Mouse (Mus musculus) urinary bladder, adult 18-20 months (tissue): Measurements from ENCODE around the gene Abcc4.
"Not testable (repeated sequence)": the region's sequence is repeated elsewhere in the genome, so short reads cannot be mapped to it uniquely, and the experiment has no call there.

Source experiments
- DNase-seq, 2 experiments: peaks; one replicate each; pipeline ENCODE4 v3.0.0; 2022; ENCODE audit warnings: low spot score in 2 of 2, mixed read lengths in 2 of 2

Abcc4 gene

DNA sequence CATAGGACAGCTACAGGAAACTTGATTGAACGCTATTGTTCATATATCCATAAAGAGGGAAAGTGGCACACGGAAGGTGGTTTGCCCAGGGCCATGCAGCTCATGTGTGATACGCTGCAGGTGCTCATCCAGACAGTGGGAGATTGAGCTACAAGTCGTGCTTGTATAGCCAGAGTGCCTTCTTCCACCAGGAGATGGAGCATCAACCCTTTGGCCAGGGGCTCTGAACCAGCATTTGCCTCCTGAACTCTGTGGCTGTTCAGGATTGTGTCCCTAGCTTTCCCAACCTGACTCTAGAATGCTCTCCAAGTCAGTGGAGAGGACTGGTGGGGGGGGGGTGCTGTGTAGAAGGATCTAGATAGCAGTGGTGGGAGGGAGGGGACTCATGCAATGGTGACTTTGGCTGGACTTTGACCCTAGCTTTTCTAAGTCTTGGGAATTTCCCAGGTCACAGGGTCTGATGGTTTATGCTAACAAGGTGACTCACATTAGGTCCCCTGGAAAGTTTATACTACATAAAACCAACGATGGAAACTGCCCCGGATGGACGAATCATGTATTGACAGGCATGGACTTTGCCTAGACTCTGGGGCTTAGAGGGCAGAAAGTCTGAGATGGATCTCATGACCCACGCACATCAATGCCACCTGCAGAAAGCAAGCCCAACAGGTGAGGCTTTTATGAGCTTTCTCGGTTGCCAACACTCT, 27.6 kb downstream of the Abcc4 start:
- DNase-seq: no peak

- DNase-seq: peak in 1 of 2 experiments; percentile 67
These were observed 29.6 kb downstream of the Abcc4 start for GRCm38 (mm10) chr14:118676308-118676994.

GRCm38 (mm10) chr14:118674705-118675139, 31.3 kb downstream of the Abcc4 start:
- no peak for DNase-seq

- no peak for DNase-seq
These were observed 31.8 kb downstream of the Abcc4 start for GRCm38 (mm10) chr14:118674224-118674623.

GRCm38 (mm10) chr14:118673501-118673900, 32.5 kb downstream of the Abcc4 start:
- DNase-seq: no peak

DNA sequence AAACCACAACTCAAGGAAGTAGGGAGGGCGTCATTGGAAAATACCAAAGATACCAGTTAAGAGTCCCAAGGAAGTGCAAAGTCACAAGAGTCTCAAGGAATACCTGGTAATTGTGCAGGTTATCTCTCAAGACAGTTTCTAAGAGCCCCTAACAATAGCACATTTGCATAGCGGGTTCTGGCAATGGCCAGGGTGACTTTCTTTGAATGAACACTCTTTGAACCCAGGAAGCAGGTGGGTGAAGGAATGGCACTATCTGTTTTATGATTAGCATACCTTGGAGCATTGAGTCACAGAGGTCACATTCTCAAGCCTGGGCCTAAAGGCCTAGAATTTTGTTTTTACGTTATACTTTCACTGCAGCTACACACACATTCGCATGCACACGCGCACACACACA, 33.1 kb downstream of the Abcc4 start:
- DNase-seq: not testable (repeated sequence)

DNA sequence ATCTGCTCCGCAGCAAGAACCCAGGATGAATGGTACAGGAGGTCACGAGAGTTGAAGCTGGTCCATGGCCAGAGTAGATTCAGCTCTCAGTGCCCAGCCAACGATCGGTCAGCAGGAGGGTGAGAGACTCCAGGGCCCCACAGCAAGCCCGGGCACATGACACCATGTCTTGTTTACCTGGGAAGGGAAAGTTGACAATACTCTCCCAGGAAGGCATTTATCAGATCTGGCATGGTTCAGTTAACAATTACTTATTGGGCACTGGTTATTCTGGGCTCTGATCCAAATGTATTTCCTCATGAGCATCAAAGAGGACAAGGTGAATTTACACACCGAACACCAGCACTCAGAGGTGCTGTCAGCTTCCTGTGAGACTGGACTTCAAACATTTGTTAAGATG, 38.5 kb downstream of the Abcc4 start:
- DNase-seq: peak in 1 of 2 experiments; percentile 58

DNA sequence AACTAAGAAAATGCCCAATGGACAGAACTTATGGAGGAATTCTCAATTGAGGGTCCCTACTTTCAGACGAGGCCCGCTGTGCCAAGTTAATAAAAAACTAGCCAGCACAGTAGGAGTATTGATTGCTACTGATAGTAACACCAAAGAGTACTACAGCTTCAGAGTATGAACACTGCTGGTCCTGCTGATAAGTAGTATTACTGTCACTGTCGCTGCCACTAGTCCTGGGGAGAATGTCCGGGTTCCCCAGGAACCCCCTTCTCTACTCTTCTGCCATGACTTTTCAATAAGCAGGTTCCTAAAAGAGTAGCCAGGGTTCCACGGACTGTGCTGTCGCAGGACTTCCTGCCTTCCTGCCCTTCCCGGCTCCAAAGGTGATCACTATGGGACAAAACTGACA, 41.4 kb downstream of the Abcc4 start:
- DNase-seq: no peak

GRCm38 (mm10) chr14:118662625-118663276, 43.3 kb downstream of the Abcc4 start:
- DNase-seq: no peak

- DNase-seq: no peak
These were observed 43.9 kb downstream of the Abcc4 start for GRCm38 (mm10) chr14:118662124-118662523.

DNA sequence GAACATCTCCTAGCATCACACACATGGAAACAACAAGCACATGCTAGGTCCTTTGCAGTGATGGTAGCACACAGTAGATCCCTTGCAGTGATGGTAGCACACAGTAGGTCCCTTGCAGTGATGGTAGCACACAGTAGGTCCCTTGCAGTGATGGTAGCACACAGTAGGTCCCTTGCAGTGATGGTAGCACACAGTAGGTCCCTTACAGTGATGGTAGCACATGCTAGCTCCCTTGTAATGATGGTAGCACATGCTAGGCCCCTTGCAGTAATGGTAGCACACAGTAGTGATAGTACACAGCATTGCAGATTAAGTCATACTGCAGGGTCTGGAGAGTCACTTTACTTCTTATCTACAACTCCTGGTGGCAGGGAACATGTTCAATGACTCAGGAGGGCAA, 46.8 kb downstream of the Abcc4 start:
- no peak for DNase-seq

- DNase-seq: peak in 1 of 2 experiments; percentile 40
These were observed 47.7 kb downstream of the Abcc4 start for GRCm38 (mm10) chr14:118658328-118658692.

DNA sequence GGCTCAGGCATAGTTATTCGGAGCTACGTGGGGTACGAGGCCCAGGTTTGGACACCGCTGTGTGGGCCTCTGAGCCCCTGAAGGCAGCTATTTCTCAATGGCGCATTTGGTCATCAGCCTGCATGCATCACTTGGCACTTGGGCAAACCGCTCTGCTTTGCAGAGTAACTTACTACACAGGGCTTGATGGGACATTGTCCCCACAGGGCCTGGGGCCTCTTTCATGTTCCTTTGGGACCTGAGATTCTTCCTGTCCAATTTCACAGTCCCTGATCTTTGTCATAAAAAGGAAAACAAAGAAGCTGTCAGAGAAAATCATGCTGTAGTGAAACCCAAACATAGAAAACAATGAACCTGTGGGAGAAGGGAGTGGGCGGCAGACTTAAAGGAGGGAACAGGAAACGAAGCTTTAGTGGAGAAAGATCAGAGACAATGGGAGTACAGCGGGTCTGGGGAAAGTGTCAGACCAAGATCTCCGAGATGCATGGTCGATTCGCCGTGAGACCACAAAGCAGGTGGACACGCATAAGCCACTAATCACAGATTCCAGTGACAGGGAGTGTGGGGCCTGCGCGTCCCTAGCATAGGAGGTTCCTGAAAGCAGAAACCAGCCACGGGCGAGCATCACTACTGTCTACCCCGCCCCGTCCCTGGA, 48.2 kb downstream of the Abcc4 start:
- no peak for DNase-seq

GRCm38 (mm10) chr14:118657206-118657605, 48.8 kb downstream of the Abcc4 start:
- DNase-seq: no peak

DNA sequence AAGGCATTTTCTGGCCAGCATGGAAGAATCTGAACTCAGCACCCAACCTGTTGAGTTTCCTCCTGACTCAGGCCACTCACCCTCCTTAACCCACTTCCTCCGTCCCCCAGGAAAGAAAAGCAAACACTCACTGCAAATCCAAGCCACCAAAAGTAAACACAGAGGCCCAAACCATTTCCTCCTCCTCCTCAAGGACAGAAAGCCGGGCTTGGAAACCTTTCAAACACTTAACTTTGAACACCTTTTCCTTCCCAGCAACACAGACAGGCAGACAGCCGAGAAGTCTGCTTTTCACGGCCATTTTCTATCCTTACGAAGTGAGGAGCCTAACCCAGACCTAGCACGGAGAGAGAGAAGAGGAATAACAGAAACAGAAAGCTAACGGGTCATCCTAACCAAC, 50.0 kb downstream of the Abcc4 start:
- DNase-seq: no peak

GRCm38 (mm10) chr14:118654903-118655302, 51.1 kb downstream of the Abcc4 start:
- DNase-seq: no peak

DNA sequence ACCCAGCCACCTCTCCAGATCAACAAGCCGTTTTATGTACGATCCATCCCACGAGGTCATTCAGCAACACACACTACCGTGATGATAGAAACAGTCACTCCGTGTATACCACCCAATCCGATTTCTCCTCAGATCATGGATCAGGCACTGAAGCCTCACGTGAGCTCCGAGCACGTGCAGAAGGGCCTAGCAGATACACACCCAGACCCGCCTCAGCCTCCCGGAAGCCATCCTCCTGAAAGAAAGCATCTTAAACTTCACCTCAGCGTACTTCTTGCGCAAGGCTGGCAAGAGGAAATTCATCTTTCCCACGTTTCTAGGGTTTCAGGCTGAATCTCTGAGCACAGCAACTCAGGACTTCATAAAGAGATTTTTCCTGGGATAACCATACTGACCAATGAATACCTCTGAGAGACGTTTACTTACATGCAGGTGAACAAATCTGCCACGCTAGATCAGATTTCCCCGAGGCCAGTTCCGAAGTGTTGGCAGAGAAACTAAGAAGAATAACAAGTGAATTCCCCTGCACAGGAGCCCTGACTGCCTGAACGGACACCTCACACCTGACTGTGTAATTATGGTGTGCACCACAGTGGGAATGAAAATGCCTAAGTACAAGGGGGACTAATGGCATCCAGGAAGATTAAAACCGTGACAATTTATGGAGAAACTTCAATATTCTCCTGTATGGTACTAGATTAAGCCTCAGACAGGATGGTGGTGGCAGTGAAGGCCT, 54.1 kb downstream of the Abcc4 start:
- no peak for DNase-seq

GRCm38 (mm10) chr14:118649895-118650256, 56.1 kb downstream of the Abcc4 start:
- DNase-seq: no peak

- DNase-seq: no peak
These were observed 56.7 kb downstream of the Abcc4 start for GRCm38 (mm10) chr14:118649199-118649894.

DNA sequence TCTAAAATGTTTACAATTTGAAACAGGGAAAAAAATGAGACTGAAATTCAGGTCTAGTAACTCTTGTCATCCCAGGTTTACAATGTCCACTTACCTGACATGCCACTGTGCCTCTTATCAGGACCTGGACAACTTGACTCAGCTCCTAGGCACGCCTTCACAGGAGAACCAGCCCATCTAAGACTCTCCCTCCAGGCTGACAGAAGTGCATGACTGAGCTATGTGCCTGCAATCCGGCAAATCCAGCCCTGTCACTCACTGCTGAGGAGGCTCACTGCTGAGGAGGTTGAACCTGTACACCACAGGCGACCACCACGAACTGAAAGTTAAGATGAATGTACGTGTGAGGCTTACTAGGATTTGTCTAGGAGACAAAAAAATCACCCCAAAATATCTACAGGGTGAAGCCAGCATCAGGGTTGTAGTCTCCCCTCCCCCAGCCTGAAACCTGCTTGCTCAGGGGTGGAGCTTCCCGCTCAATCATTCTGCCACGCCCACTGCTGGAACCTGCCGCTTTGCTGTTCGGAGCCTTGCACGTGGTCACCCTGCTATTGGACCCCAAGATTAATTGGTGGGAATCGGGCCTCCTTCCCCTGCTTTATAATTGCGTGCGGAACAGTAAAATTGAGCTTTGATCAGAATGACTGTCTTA, 63.0 kb downstream of the Abcc4 start:
- peak in 1 of 2 experiments; percentile 46 for DNase-seq

GRCm38 (mm10) chr14:118642140-118642539, 63.9 kb downstream of the Abcc4 start:
- DNase-seq: no peak
